13 mouse cellular contexts compared by ENCODE assay signal in the genomic region with DNA sequence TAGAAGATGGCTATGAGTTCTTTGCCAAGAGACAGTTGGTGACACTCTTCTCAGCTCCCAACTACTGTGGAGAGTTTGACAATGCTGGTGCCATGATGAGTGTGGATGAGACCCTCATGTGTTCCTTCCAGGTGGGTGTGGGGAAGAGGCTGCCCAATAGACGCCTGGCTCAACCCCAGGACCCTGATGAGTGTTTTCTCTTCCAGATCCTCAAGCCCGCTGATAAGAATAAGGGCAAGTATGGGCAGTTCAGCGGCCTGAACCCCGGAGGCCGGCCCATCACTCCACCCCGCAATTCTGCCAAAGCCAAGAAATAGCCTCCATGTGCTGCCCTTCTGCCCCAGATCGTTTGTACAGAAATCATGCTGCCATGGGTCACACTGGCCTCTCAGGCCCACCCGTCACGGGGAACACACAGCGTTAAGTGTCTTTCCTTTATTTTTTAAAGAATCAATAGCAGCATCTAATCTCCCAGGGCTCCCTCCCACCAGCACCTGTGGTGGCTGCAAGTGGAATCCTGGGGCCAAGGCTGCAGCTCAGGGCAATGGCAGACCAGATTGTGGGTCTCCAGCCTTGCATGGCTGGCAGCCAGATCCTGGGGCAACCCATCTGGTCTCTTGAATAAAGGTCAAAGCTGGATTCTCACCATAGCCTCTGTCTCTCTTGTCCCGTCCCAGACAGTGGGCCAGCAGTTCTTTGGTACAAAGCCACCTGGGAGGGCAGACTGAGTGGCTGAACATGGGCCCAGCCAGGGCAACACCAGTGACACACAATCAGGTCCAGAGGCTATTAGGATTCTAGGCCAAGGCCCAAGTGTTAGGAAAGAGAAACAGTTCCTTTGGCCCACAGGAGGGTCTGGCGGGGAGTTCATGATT. TPM values are rescaled to one million over a fixed set of nuclear protein-coding genes. Genes with fewer than 3 reads are reported as not detected.
DNase-seq lines count a peak whose midpoint lies in the region; ATAC-seq lines count a peak whose summit lies in the region.
"Had no signal": no experiment of that assay in that cellular context is flagged by ENCODE, and none has a peak within 500 bp of the region (broad histone marks: within the 10 kb centered on the region; RNA-seq: fewer than 3 reads in every experiment).

No protein-coding gene starts in this region.

- H3K4me3 ChIP-seq in kidney, embryonic 15.5 days (replicated peaks) = no peak overlapping the region
- no peak overlapping the region for H3K4me3 ChIP-seq in kidney, embryonic 16.5 days (ENCODE audit: low read length)
- H3K4me3 ChIP-seq in neural tube, embryonic 13.5 days = no peak overlapping the region
- no peak overlapping the region for H3K4me3 ChIP-seq in liver, embryonic 16.5 days (ENCODE audit: low read depth, low read length)
- H3K4me3 ChIP-seq: forebrain, embryonic 12.5 days; myocyte had no signal

- H3K9me3 ChIP-seq in kidney, embryonic 15.5 days (replicated peaks) = no peaks in the 10 kb centered on the region
- H3K9me3 ChIP-seq in kidney, embryonic 16.5 days (ENCODE audit: low read length) = no peaks in the 10 kb centered on the region
- H3K9me3 ChIP-seq in neural tube, embryonic 13.5 days = no peaks in the 10 kb centered on the region
- H3K9me3 ChIP-seq in liver, embryonic 16.5 days (replicated peaks; ENCODE audit: control insufficient read depth, low read length) = no peaks in the 10 kb centered on the region
- H3K9me3 ChIP-seq: forebrain, embryonic 12.5 days had no signal

- no peak for ATAC-seq in cerebellum, adult (ENCODE audit: insufficient number of reproducible peaks, low FRiP score, low TSS enrichment)
- ATAC-seq in kidney, embryonic 15.5 days (replicated peaks; ENCODE audit: low FRiP score) = no peak
- no peak for ATAC-seq in kidney, embryonic 16.5 days (ENCODE audit: low FRiP score, low TSS enrichment)
- ATAC-seq in neural tube, embryonic 13.5 days (ENCODE audit: low read depth) = no peak
- ATAC-seq in liver, embryonic 16.5 days (ENCODE audit: low read depth) = no peak

- H3K4me2 ChIP-seq in kidney, embryonic 15.5 days = 0 out of 2 replicates have a peak overlapping the region, but pooled peaks have one; percentile 77
- no peak overlapping the region for H3K4me2 ChIP-seq in kidney, embryonic 16.5 days (replicated peaks; ENCODE audit: low read depth, low read length)
- H3K4me2 ChIP-seq in neural tube, embryonic 13.5 days = no peak overlapping the region
- no peak overlapping the region for H3K4me2 ChIP-seq in liver, embryonic 16.5 days (ENCODE audit: low read depth, low read length)
- H3K4me2 ChIP-seq: forebrain, embryonic 12.5 days had no signal

- intact Hi-C loops in left cerebral cortex, postnatal 25 days (cut with DNase I) = no loop called here

- H3K27me3 ChIP-seq in kidney, embryonic 15.5 days = no peaks in the 10 kb centered on the region
- H3K27me3 ChIP-seq in kidney, embryonic 16.5 days (ENCODE audit: insufficient read depth, low read length) = no peaks in the 10 kb centered on the region
- no peaks in the 10 kb centered on the region for H3K27me3 ChIP-seq in neural tube, embryonic 13.5 days
- no peaks in the 10 kb centered on the region for H3K27me3 ChIP-seq in liver, embryonic 16.5 days (ENCODE audit: control insufficient read depth, insufficient read depth, low read depth, low read length)
- H3K27me3 ChIP-seq: forebrain, embryonic 12.5 days had no signal

- DNase-seq in cerebellum, adult 11 months = peak; percentile 81
- no peak for DNase-seq in neural tube, embryonic 10.5 days (ENCODE audit: extremely low spot score, low spot score)
- DNase-seq in left cerebral cortex, postnatal 25 days (ENCODE audit: low spot score in 2 of 2) = no peak

- H3K27ac ChIP-seq in kidney, embryonic 15.5 days = 0 out of 2 replicates have a peak overlapping the region, but pooled peaks have one; percentile 45
- H3K27ac ChIP-seq in kidney, embryonic 16.5 days (ENCODE audit: low read length) = no peak overlapping the region
- H3K27ac ChIP-seq in neural tube, embryonic 13.5 days (replicated peaks) = 0 out of 2 replicates have a peak overlapping the region, but pooled peaks have one; percentile 1
- peak overlapping the region; percentile 7; the same call in 1 of the 2 replicates for H3K27ac ChIP-seq in liver, embryonic 16.5 days (ENCODE audit: low read length)

- H3K9ac ChIP-seq in kidney, embryonic 15.5 days = no peak overlapping the region
- no peak overlapping the region; the same call in 1 of the 2 replicates for H3K9ac ChIP-seq in kidney, embryonic 16.5 days (replicated peaks; ENCODE audit: low read length)
- 0 out of 2 replicates have a peak overlapping the region, but pooled peaks have one; percentile 12 for H3K9ac ChIP-seq in neural tube, embryonic 13.5 days
- no peak overlapping the region for H3K9ac ChIP-seq in liver, embryonic 16.5 days (ENCODE audit: low read depth, low read length)
- H3K9ac ChIP-seq: forebrain, embryonic 12.5 days had no signal

- peaks cover 70% of the 10 kb centered on the region for H3K4me1 ChIP-seq in kidney, embryonic 15.5 days
- peaks cover 57% of the 10 kb centered on the region for H3K4me1 ChIP-seq in kidney, embryonic 16.5 days (ENCODE audit: insufficient read depth, low read length)
- H3K4me1 ChIP-seq in neural tube, embryonic 13.5 days (replicated peaks) = peaks cover 48% of the 10 kb centered on the region
- peaks cover 59% of the 10 kb centered on the region for H3K4me1 ChIP-seq in liver, embryonic 16.5 days (ENCODE audit: control insufficient read depth, low read depth, low read length)

- H3K36me3 ChIP-seq in kidney, embryonic 15.5 days = peaks cover 67% of the 10 kb centered on the region
- peaks cover 45% of the 10 kb centered on the region for H3K36me3 ChIP-seq in kidney, embryonic 16.5 days (ENCODE audit: insufficient read depth, low read length)
- peaks cover 62% of the 10 kb centered on the region for H3K36me3 ChIP-seq in neural tube, embryonic 13.5 days
- peaks cover 33% of the 10 kb centered on the region for H3K36me3 ChIP-seq in liver, embryonic 16.5 days (ENCODE audit: control insufficient read depth, insufficient read depth)

- WGBS in kidney, embryonic 15.5 days = 76% methylated on average over 12 of the region's 12 CpGs
- WGBS in kidney, embryonic 16.5 days = 70% methylated on average over 12 of the region's 12 CpGs
- WGBS in neural tube, embryonic 13.5 days = 80% methylated on average over 12 of the region's 12 CpGs
- WGBS in liver, embryonic 16.5 days (ENCODE audit: insufficient replicate concordance) = 76% methylated on average over 12 of the region's 12 CpGs

RNA-seq across cellular contexts. Expression of a gene that starts 3.1 kb away (rescaled TPM):
- polyA plus RNA-seq in kidney, embryonic 15.5 days (2015; fragmentation: Nextera tagmentation; extraction: Ambion mirVana) = 953 and 971 TPM in 2 replicates
- polyA plus RNA-seq in kidney, embryonic 16.5 days (2015; fragmentation: Nextera tagmentation; extraction: Ambion mirVana) = 1,050 and 1,120 TPM in 2 replicates
- 683 and 709 TPM in 2 replicates for polyA plus RNA-seq in neural tube, embryonic 13.5 days (2015; fragmentation: Nextera tagmentation; extraction: Ambion mirVana)
- polyA plus RNA-seq in liver, embryonic 16.5 days (2015; fragmentation: Nextera tagmentation; extraction: Ambion mirVana) = 380 and 393 TPM in 2 replicates
- 100 to 1,000 TPM; 318 to 320 TPM for total RNA-seq in left cerebral cortex, postnatal 25 days (2021)

RNA-seq across cellular contexts. Expression of a gene that starts 3.9 kb away (rescaled TPM):
- polyA plus RNA-seq in kidney, embryonic 15.5 days (2015; fragmentation: Nextera tagmentation; extraction: Ambion mirVana) = 2.4 and 3.0 TPM in 2 replicates
- 2.5 and 3.1 TPM in 2 replicates for polyA plus RNA-seq in kidney, embryonic 16.5 days (2015; fragmentation: Nextera tagmentation; extraction: Ambion mirVana)
- 0.80 and 0.88 TPM in 2 replicates for polyA plus RNA-seq in neural tube, embryonic 13.5 days (2015; fragmentation: Nextera tagmentation; extraction: Ambion mirVana)
- polyA plus RNA-seq in liver, embryonic 16.5 days (2015; fragmentation: Nextera tagmentation; extraction: Ambion mirVana) = 5.5 and 8.1 TPM in 2 replicates
- 1 to 10 TPM; 1.3 to 2.0 TPM for total RNA-seq in left cerebral cortex, postnatal 25 days (2021)

RNA-seq across cellular contexts. Expression of a gene that starts 6.4 kb away (rescaled TPM):
- polyA plus RNA-seq in kidney, embryonic 15.5 days (2015; fragmentation: Nextera tagmentation; extraction: Ambion mirVana) = 37.2 and 38.2 TPM in 2 replicates
- 39.4 and 39.9 TPM in 2 replicates for polyA plus RNA-seq in kidney, embryonic 16.5 days (2015; fragmentation: Nextera tagmentation; extraction: Ambion mirVana)
- polyA plus RNA-seq in neural tube, embryonic 13.5 days (2015; fragmentation: Nextera tagmentation; extraction: Ambion mirVana) = 23.5 and 24.9 TPM in 2 replicates
- polyA plus RNA-seq in liver, embryonic 16.5 days (2015; fragmentation: Nextera tagmentation; extraction: Ambion mirVana) = 14.1 and 14.2 TPM in 2 replicates
- 1 to 10 TPM; 6.9 to 8.0 TPM for total RNA-seq in left cerebral cortex, postnatal 25 days (2021)

RNA-seq across cellular contexts. Expression of a gene that starts 19.0 kb away (rescaled TPM):
- 5.1 and 6.8 TPM in 2 replicates for polyA plus RNA-seq in kidney, embryonic 15.5 days (2015; fragmentation: Nextera tagmentation; extraction: Ambion mirVana)
- 6.8 and 7.5 TPM in 2 replicates for polyA plus RNA-seq in kidney, embryonic 16.5 days (2015; fragmentation: Nextera tagmentation; extraction: Ambion mirVana)
- 0.67 and 0.79 TPM in 2 replicates for polyA plus RNA-seq in neural tube, embryonic 13.5 days (2015; fragmentation: Nextera tagmentation; extraction: Ambion mirVana)
- polyA plus RNA-seq in liver, embryonic 16.5 days (2015; fragmentation: Nextera tagmentation; extraction: Ambion mirVana) = 0.39 and 0.61 TPM in 2 replicates
- 1 to 10 TPM in 1 of 2 experiments, under 1 TPM in 1; 0.96 to 1.2 TPM for total RNA-seq in left cerebral cortex, postnatal 25 days (2021)

RNA-seq across cellular contexts. Expression of a gene that starts 19.1 kb away (rescaled TPM):
- polyA plus RNA-seq in kidney, embryonic 15.5 days (2015; fragmentation: Nextera tagmentation; extraction: Ambion mirVana) = not detected in 2 replicates
- not detected in 2 replicates for polyA plus RNA-seq in kidney, embryonic 16.5 days (2015; fragmentation: Nextera tagmentation; extraction: Ambion mirVana)
- not detected in 2 replicates for polyA plus RNA-seq in neural tube, embryonic 13.5 days (2015; fragmentation: Nextera tagmentation; extraction: Ambion mirVana)
- not detected in 2 replicates for polyA plus RNA-seq in liver, embryonic 16.5 days (2015; fragmentation: Nextera tagmentation; extraction: Ambion mirVana)
- total RNA-seq in left cerebral cortex, postnatal 25 days (2021) = not detected
- total RNA-seq: gastrocnemius, postnatal 4 days; heart, postnatal 25 days; left cerebral cortex, adult 8-10 months had no signal
- polyA plus RNA-seq: forebrain, embryonic 12.5 days; myocyte had no signal
